Mouse (Mus musculus): ENCODE measurements around the gene Sntg2. TPM values are rescaled to one million over a fixed set of nuclear protein-coding genes. Genes with fewer than 3 reads are reported as not detected.

Gene Sntg2
- polyA plus RNA-seq, 1 experiment from 2014 or later, result 0.20 TPM

GRCm38 (mm10) chr12:30347284-30347683, 25.9 kb downstream of the Sntg2 start:
- Histone ChIP-seq H3K9ac (replicated peaks) (no peak overlapping the region), H3K27ac (ENCODE audit: low read depth) (no peak overlapping the region), H3K4me2 (ENCODE audit: low read depth, low read length) (no peak overlapping the region), H3K36me3 (replicated peaks; ENCODE audit: insufficient read depth, low read length) (no peaks in the 10 kb centered on the region), H3K4me1 (ENCODE audit: insufficient read depth) (no peaks in the 10 kb centered on the region), H3K4me3 (ENCODE audit: low read depth, low read length) (no peak overlapping the region), H3K27me3 (ENCODE audit: insufficient read depth, low read length) (no peaks in the 10 kb centered on the region), H3K9me3 (ENCODE audit: low read length) (no peaks in the 10 kb centered on the region)
- TF ChIP-seq EP300 (IDR thresholded peaks at IDR 0.05; ENCODE audit: low read depth) (no peak), CTCF (IDR thresholded peaks at IDR 0.05; ENCODE audit: low read depth) (no peak)
- WGBS (ENCODE audit: insufficient replicate concordance), result 67% methylated on average over 4 of the region's 4 CpGs
- DNase-seq, result no peak
- ATAC-seq, result no peak

- DNase-seq (no peak), ATAC-seq (no peak)
- Histone ChIP-seq H3K9ac (replicated peaks) (no peak overlapping the region), H3K27me3 (ENCODE audit: insufficient read depth, low read length) (no peaks in the 10 kb centered on the region), H3K4me3 (ENCODE audit: low read depth, low read length) (no peak overlapping the region), H3K4me2 (ENCODE audit: low read depth, low read length) (no peak overlapping the region), H3K27ac (ENCODE audit: low read depth) (no peak overlapping the region), H3K9me3 (ENCODE audit: low read length) (no peaks in the 10 kb centered on the region), H3K4me1 (ENCODE audit: insufficient read depth) (no peaks in the 10 kb centered on the region), H3K36me3 (replicated peaks; ENCODE audit: insufficient read depth, low read length) (no peaks in the 10 kb centered on the region)
- TF ChIP-seq CTCF (IDR thresholded peaks at IDR 0.05; ENCODE audit: low read depth) (no peak), EP300 (IDR thresholded peaks at IDR 0.05; ENCODE audit: low read depth) (no peak)
- 33% methylated on average over 1 of the region's 1 CpGs for WGBS (ENCODE audit: insufficient replicate concordance)
These were observed 28.4 kb downstream of the Sntg2 start for GRCm38 (mm10) chr12:30344806-30345205.

GRCm38 (mm10) chr12:30336301-30336700, 36.9 kb downstream of the Sntg2 start:
- WGBS (ENCODE audit: insufficient replicate concordance), result 60% methylated on average over 5 of the region's 5 CpGs
- H3K9ac ChIP-seq (replicated peaks), result no peak overlapping the region
- no peak for DNase-seq
- ATAC-seq, result no peak
- H3K36me3 ChIP-seq (replicated peaks; ENCODE audit: insufficient read depth, low read length), result no peaks in the 10 kb centered on the region
- TF ChIP-seq EP300 (IDR thresholded peaks at IDR 0.05; ENCODE audit: low read depth) (no peak), CTCF (IDR thresholded peaks at IDR 0.05; ENCODE audit: low read depth) (no peak)
- no peaks in the 10 kb centered on the region for H3K4me1 ChIP-seq (ENCODE audit: insufficient read depth)
- H3K9me3 ChIP-seq (ENCODE audit: low read length), result no peaks in the 10 kb centered on the region
- no peak overlapping the region for H3K4me2 ChIP-seq (ENCODE audit: low read depth, low read length)
- no peaks in the 10 kb centered on the region for H3K27me3 ChIP-seq (ENCODE audit: insufficient read depth, low read length)
- no peak overlapping the region for H3K27ac ChIP-seq (ENCODE audit: low read depth)
- no peak overlapping the region for H3K4me3 ChIP-seq (ENCODE audit: low read depth, low read length)

- TF ChIP-seq CTCF (IDR thresholded peaks at IDR 0.05; ENCODE audit: low read depth), result no peak
- no peak for TF ChIP-seq EP300 (IDR thresholded peaks at IDR 0.05; ENCODE audit: low read depth)
- H3K27ac ChIP-seq (ENCODE audit: low read depth), result no peak overlapping the region
- WGBS (ENCODE audit: insufficient replicate concordance), result 80% methylated on average over 2 of the region's 2 CpGs
- H3K36me3 ChIP-seq (replicated peaks; ENCODE audit: insufficient read depth, low read length), result no peaks in the 10 kb centered on the region
- H3K4me3 ChIP-seq (ENCODE audit: low read depth, low read length), result no peak overlapping the region
- ATAC-seq (no peak), DNase-seq (no peak)
- no peaks in the 10 kb centered on the region for H3K27me3 ChIP-seq (ENCODE audit: insufficient read depth, low read length)
- H3K4me2 ChIP-seq (ENCODE audit: low read depth, low read length), result no peak overlapping the region
- no peak overlapping the region for H3K9ac ChIP-seq (replicated peaks)
- no peaks in the 10 kb centered on the region for H3K4me1 ChIP-seq (ENCODE audit: insufficient read depth)
- no peaks in the 10 kb centered on the region for H3K9me3 ChIP-seq (ENCODE audit: low read length)
These were observed 38.7 kb downstream of the Sntg2 start for GRCm38 (mm10) chr12:30334502-30334901.

GRCm38 (mm10) chr12:30317971-30318370, 55.2 kb downstream of the Sntg2 start:
- H3K9me3 ChIP-seq (ENCODE audit: low read length), result no peaks in the 10 kb centered on the region
- no peaks in the 10 kb centered on the region for H3K36me3 ChIP-seq (replicated peaks; ENCODE audit: insufficient read depth, low read length)
- H3K4me1 ChIP-seq (ENCODE audit: insufficient read depth), result no peaks in the 10 kb centered on the region
- no peak for DNase-seq
- 42% methylated on average over 2 of the region's 2 CpGs for WGBS (ENCODE audit: insufficient replicate concordance)
- TF ChIP-seq EP300 (IDR thresholded peaks at IDR 0.05; ENCODE audit: low read depth) (no peak), CTCF (IDR thresholded peaks at IDR 0.05; ENCODE audit: low read depth) (no peak)
- no peak overlapping the region for H3K9ac ChIP-seq (replicated peaks)
- H3K27ac ChIP-seq (ENCODE audit: low read depth), result no peak overlapping the region
- H3K4me2 ChIP-seq (ENCODE audit: low read depth, low read length), result no peak overlapping the region
- no peak for ATAC-seq
- H3K4me3 ChIP-seq (ENCODE audit: low read depth, low read length), result no peak overlapping the region
- H3K27me3 ChIP-seq (ENCODE audit: insufficient read depth, low read length), result no peaks in the 10 kb centered on the region

GRCm38 (mm10) chr12:30313021-30313420, 60.2 kb downstream of the Sntg2 start:
- Histone ChIP-seq H3K27me3 (ENCODE audit: insufficient read depth, low read length) (no peaks in the 10 kb centered on the region), H3K4me3 (ENCODE audit: low read depth, low read length) (no peak overlapping the region), H3K36me3 (replicated peaks; ENCODE audit: insufficient read depth, low read length) (no peaks in the 10 kb centered on the region), H3K9ac (replicated peaks) (no peak overlapping the region), H3K4me1 (ENCODE audit: insufficient read depth) (no peaks in the 10 kb centered on the region), H3K9me3 (ENCODE audit: low read length) (no peaks in the 10 kb centered on the region), H3K4me2 (ENCODE audit: low read depth, low read length) (no peak overlapping the region), H3K27ac (ENCODE audit: low read depth) (no peak overlapping the region)
- TF ChIP-seq EP300 (IDR thresholded peaks at IDR 0.05; ENCODE audit: low read depth) (no peak), CTCF (IDR thresholded peaks at IDR 0.05; ENCODE audit: low read depth) (no peak)
- ATAC-seq (no peak), DNase-seq (no peak)
